Mouse (Mus musculus) midbrain, embryonic 15.5 days (tissue): Measurements from ENCODE around the gene Cyfip2. TPM values are rescaled to one million over a fixed set of nuclear protein-coding genes. Genes with fewer than 3 reads are reported as not detected.

Experiments used
- ATAC-seq: fragments of 200-750 bp; cut with Nextera tagmentation; replicated peaks from 2 replicates; pipeline ENCODE4 v1.8.0; 2017; ENCODE audit warnings: moderate TSS enrichment
- H3K27ac ChIP-seq: fragments of 300-500 bp; sonication (generic); 2 replicates; pipeline ENCODE4 v1.5.1; 2015; ENCODE audit warnings: mild to moderate bottlenecking, inconsistent platforms
- H3K27me3 ChIP-seq: fragments of 300-500 bp; sonication (generic); replicated peaks from 2 replicates; pipeline ENCODE4 v1.6.1; 2015; ENCODE audit warnings: inconsistent platforms
- H3K36me3 ChIP-seq: fragments of 300-500 bp; sonication (generic); replicated peaks from 2 replicates; pipeline ENCODE4 v1.6.1; 2015; ENCODE audit warnings: inconsistent platforms
- H3K4me1 ChIP-seq: fragments of 300-500 bp; sonication (generic); 2 replicates; pipeline ENCODE4 v1.6.1; 2015; ENCODE audit warnings: inconsistent platforms
- H3K4me2 ChIP-seq: fragments of 300-500 bp; sonication (generic); 2 replicates; pipeline ENCODE4 v1.6.1; 2015; ENCODE audit warnings: inconsistent platforms, mild to moderate bottlenecking, moderate library complexity
- H3K4me3 ChIP-seq: fragments of 300-500 bp; sonication (generic); 2 replicates; pipeline ENCODE4 v1.5.1; 2015; ENCODE audit warnings: mild to moderate bottlenecking, inconsistent platforms
- H3K9ac ChIP-seq: fragments of 300-500 bp; sonication (generic); 2 replicates; pipeline ENCODE4 v1.6.1; 2015; ENCODE audit warnings: mild to moderate bottlenecking, inconsistent platforms
- H3K9me3 ChIP-seq: fragments of 300-500 bp; sonication (generic); 2 replicates; pipeline ENCODE4 v1.6.1; 2016; ENCODE audit warnings: inconsistent platforms
- WGBS: fragments of 180-500 bp; shearing (Covaris S2); methylation state at CpG from one replicate; pipeline ENCODE4 v1.1.7; 2015; ENCODE audit warnings: mixed read lengths; 5-methylcytosine and 5-hydroxymethylcytosine counted together
- polyA plus RNA-seq: library from polyadenylated mRNA; unstranded; fragments of >200 nt; fragmentation: Nextera tagmentation; extraction: Ambion mirVana; gene quantifications from 2 replicates; pipeline ENCODE4 v1.2.1, GENCODE M21; 2015

Gene Cyfip2
- polyA plus RNA-seq, 1 experiment from 2014 or later, result 104 TPM

- Histone ChIP-seq H3K27me3 (no peaks in the 10 kb centered on the region), H3K27ac (no peak overlapping the region), H3K4me3 (no peak overlapping the region), H3K36me3 (no peaks in the 10 kb centered on the region), H3K9ac (no peak overlapping the region), H3K9me3 (no peaks in the 10 kb centered on the region), H3K4me2 (no peak overlapping the region), H3K4me1 (peaks cover 22% of the 10 kb centered on the region)
- ATAC-seq, result no peak
- 80% methylated on average over 7 of the region's 7 CpGs for WGBS
Measured at GRCm38 (mm10) chr11:46314534-46314933, 1.9 kb upstream of the Cyfip2 start.

- H3K9me3 ChIP-seq, result no peaks in the 10 kb centered on the region
- 76% methylated on average over 6 of the region's 6 CpGs for WGBS
- H3K4me3 ChIP-seq, result no peak overlapping the region
- H3K27ac ChIP-seq, result no peak overlapping the region
- H3K4me2 ChIP-seq, result no peak overlapping the region
- H3K27me3 ChIP-seq, result no peaks in the 10 kb centered on the region
- H3K36me3 ChIP-seq, result no peaks in the 10 kb centered on the region
- no peak for ATAC-seq
- peaks cover 29% of the 10 kb centered on the region for H3K4me1 ChIP-seq
- no peak overlapping the region for H3K9ac ChIP-seq
Measured at GRCm38 (mm10) chr11:46313851-46314250, 1.2 kb upstream of the Cyfip2 start.

GRCm38 (mm10) chr11:46311703-46312522 is 746 bp downstream of the Cyfip2 start:
- peak overlapping the region; percentile 93 for H3K9ac ChIP-seq
- peak overlapping the region; percentile 79 for H3K4me2 ChIP-seq
- under 1% methylated on average over 66 of the region's 71 CpGs for WGBS
- peak; percentile 90 for ATAC-seq
- no peaks in the 10 kb centered on the region for H3K36me3 ChIP-seq
- peaks cover 33% of the 10 kb centered on the region for H3K4me1 ChIP-seq
- H3K4me3 ChIP-seq, result peak overlapping the region; percentile 66
- no peaks in the 10 kb centered on the region for H3K27me3 ChIP-seq
- peak overlapping the region; percentile 95 for H3K27ac ChIP-seq
- H3K9me3 ChIP-seq, result no peaks in the 10 kb centered on the region

GRCm38 (mm10) chr11:46311181-46311702 is 1.4 kb downstream of the Cyfip2 start:
- H3K27ac ChIP-seq, result peak overlapping the region; percentile 95
- H3K27me3 ChIP-seq, result no peaks in the 10 kb centered on the region
- no peaks in the 10 kb centered on the region for H3K9me3 ChIP-seq
- 5% methylated on average over 14 of the region's 14 CpGs for WGBS
- peak; percentile 35 for ATAC-seq
- peak overlapping the region; percentile 93 for H3K9ac ChIP-seq
- no peaks in the 10 kb centered on the region for H3K36me3 ChIP-seq
- peak overlapping the region; percentile 66 for H3K4me3 ChIP-seq
- H3K4me2 ChIP-seq, result peak overlapping the region; percentile 79
- peaks cover 33% of the 10 kb centered on the region for H3K4me1 ChIP-seq

- no peaks in the 10 kb centered on the region for H3K9me3 ChIP-seq
- H3K27ac ChIP-seq, result peak overlapping the region; percentile 95
- H3K27me3 ChIP-seq, result no peaks in the 10 kb centered on the region
- peak overlapping the region; percentile 93 for H3K9ac ChIP-seq
- H3K36me3 ChIP-seq, result no peaks in the 10 kb centered on the region
- ATAC-seq, result peak; percentile 8
- peak overlapping the region; percentile 79 for H3K4me2 ChIP-seq
- peak overlapping the region; percentile 66 for H3K4me3 ChIP-seq
- 25% methylated on average over 5 of the region's 5 CpGs for WGBS
- peaks cover 33% of the 10 kb centered on the region for H3K4me1 ChIP-seq
Measured at GRCm38 (mm10) chr11:46310647-46311063, 2.0 kb downstream of the Cyfip2 start.

GRCm38 (mm10) chr11:46309808-46310555 is 2.7 kb downstream of the Cyfip2 start:
- Histone ChIP-seq H3K4me2 (peak overlapping the region; percentile 79), H3K27ac (peak overlapping the region; percentile 95), H3K9me3 (no peaks in the 10 kb centered on the region), H3K4me3 (peak overlapping the region; percentile 66), H3K27me3 (no peaks in the 10 kb centered on the region), H3K36me3 (no peaks in the 10 kb centered on the region), H3K9ac (peak overlapping the region; percentile 93), H3K4me1 (peaks cover 37% of the 10 kb centered on the region)
- WGBS, result 14% methylated on average over 10 of the region's 10 CpGs
- ATAC-seq, result peak; percentile 27

- Histone ChIP-seq H3K4me2 (peak overlapping the region; percentile 79), H3K27ac (peak overlapping the region; percentile 95; the same call in 1 of the 2 replicates), H3K4me1 (peaks cover 42% of the 10 kb centered on the region), H3K9me3 (no peaks in the 10 kb centered on the region), H3K4me3 (peak overlapping the region; percentile 66), H3K36me3 (no peaks in the 10 kb centered on the region), H3K27me3 (no peaks in the 10 kb centered on the region), H3K9ac (peak overlapping the region; percentile 93)
- ATAC-seq, result no peak
- 67% methylated on average over 20 of the region's 20 CpGs for WGBS
Measured at GRCm38 (mm10) chr11:46309111-46309741, 3.4 kb downstream of the Cyfip2 start.

GRCm38 (mm10) chr11:46308271-46308974 is 4.2 kb downstream of the Cyfip2 start:
- Histone ChIP-seq H3K4me3 (no peak overlapping the region), H3K4me1 (peaks cover 42% of the 10 kb centered on the region), H3K27ac (no peak overlapping the region), H3K36me3 (no peaks in the 10 kb centered on the region), H3K4me2 (peak overlapping the region; percentile 79), H3K9me3 (no peaks in the 10 kb centered on the region), H3K9ac (no peak overlapping the region), H3K27me3 (no peaks in the 10 kb centered on the region)
- WGBS, result 93% methylated on average over 11 of the region's 11 CpGs
- ATAC-seq, result no peak

GRCm38 (mm10) chr11:46307768-46308167 is 4.9 kb downstream of the Cyfip2 start:
- peaks cover 38% of the 10 kb centered on the region for H3K4me1 ChIP-seq
- no peaks in the 10 kb centered on the region for H3K36me3 ChIP-seq
- WGBS, result 94% methylated on average over 7 of the region's 7 CpGs
- no peak overlapping the region for H3K4me3 ChIP-seq
- H3K9ac ChIP-seq, result no peak overlapping the region
- no peak overlapping the region for H3K27ac ChIP-seq
- no peak for ATAC-seq
- H3K4me2 ChIP-seq, result no peak overlapping the region
- H3K27me3 ChIP-seq, result no peaks in the 10 kb centered on the region
- no peaks in the 10 kb centered on the region for H3K9me3 ChIP-seq

GRCm38 (mm10) chr11:46306776-46307175 is 5.9 kb downstream of the Cyfip2 start:
- Histone ChIP-seq H3K9me3 (no peaks in the 10 kb centered on the region), H3K27me3 (no peaks in the 10 kb centered on the region), H3K4me1 (peaks cover 38% of the 10 kb centered on the region), H3K36me3 (no peaks in the 10 kb centered on the region), H3K27ac (no peak overlapping the region), H3K4me2 (no peak overlapping the region), H3K9ac (no peak overlapping the region), H3K4me3 (no peak overlapping the region)
- ATAC-seq, result no peak
- 86% methylated on average over 7 of the region's 7 CpGs for WGBS

GRCm38 (mm10) chr11:46305881-46306520 is 6.7 kb downstream of the Cyfip2 start:
- no peak for ATAC-seq
- no peak overlapping the region for H3K9ac ChIP-seq
- no peak overlapping the region for H3K4me2 ChIP-seq
- no peaks in the 10 kb centered on the region for H3K36me3 ChIP-seq
- no peaks in the 10 kb centered on the region for H3K27me3 ChIP-seq
- H3K9me3 ChIP-seq, result no peaks in the 10 kb centered on the region
- no peak overlapping the region for H3K27ac ChIP-seq
- H3K4me1 ChIP-seq, result peaks cover 41% of the 10 kb centered on the region
- H3K4me3 ChIP-seq, result no peak overlapping the region
- WGBS, result 87% methylated on average over 9 of the region's 9 CpGs
